18 mouse cellular contexts compared by ENCODE assay signal in genomic region chr4:138320711-138321110, GRCm38 (mm10). TPM values are rescaled to one million over a fixed set of nuclear protein-coding genes. Genes with fewer than 3 reads are reported as not detected.
"Had no signal": no experiment of that assay in that cellular context is flagged by ENCODE, and none has a peak within 500 bp of the region (broad histone marks: within the 10 kb centered on the region; RNA-seq: fewer than 3 reads in every experiment).

No protein-coding gene starts in this region.

- H3K4me2 ChIP-seq: liver, embryonic 11.5 days; liver, embryonic 15.5 days; lung, embryonic 14.5 days; midbrain, embryonic 12.5 days; neural tube, embryonic 13.5 days; stomach, embryonic 15.5 days had no signal

- ATAC-seq: intestine, embryonic 16.5 days; midbrain, embryonic 16.5 days had no signal

- H3K9ac ChIP-seq: liver, embryonic 15.5 days; lung, embryonic 14.5 days; midbrain, embryonic 12.5 days; neural tube, embryonic 13.5 days; stomach, embryonic 15.5 days had no signal

- H3K36me3 ChIP-seq: stomach, embryonic 15.5 days had no signal

- H3K9me3 ChIP-seq: limb, embryonic 10.5 days; liver, embryonic 15.5 days; midbrain, embryonic 12.5 days; neural tube, embryonic 13.5 days; stomach, embryonic 15.5 days had no signal

- H3K27me3 ChIP-seq: liver, embryonic 15.5 days; midbrain, embryonic 12.5 days; neural tube, embryonic 13.5 days; stomach, embryonic 15.5 days had no signal

- H3K4me3 ChIP-seq: left cerebral cortex, adult 2 months; limb, embryonic 10.5 days; liver, embryonic 15.5 days; megakaryocyte, embryonic 14.5 days; midbrain, embryonic 12.5 days; neural tube, embryonic 13.5 days; stomach, embryonic 15.5 days had no signal

- DNase-seq: kidney, adult 8-10 months; lung, embryonic 14.5 days; retina, postnatal 1 day; right cerebral cortex, postnatal 4 days; spleen, adult 18-20 months; thymus, adult 2 months; thymus, postnatal 36 days had no signal

- H3K27ac ChIP-seq: left cerebral cortex, adult 2 months; limb, embryonic 10.5 days; liver, embryonic 15.5 days; macrophage; midbrain, embryonic 12.5 days; neural tube, embryonic 13.5 days; stomach, embryonic 15.5 days had no signal

RNA-seq across cellular contexts. Expression of gene Cda, which starts 47.1 kb away (rescaled TPM):
- polyA plus RNA-seq: macrophage had no signal
